Mouse (Mus musculus): ENCODE results near the gene Ccdc155. TPM values are rescaled to one million over a fixed set of nuclear protein-coding genes. Genes with fewer than 3 reads are reported as not detected.

Gene Ccdc155
- total and polyA plus RNA-seq, 3 experiments, result 0.12 TPM; not detected in 2

DNA sequence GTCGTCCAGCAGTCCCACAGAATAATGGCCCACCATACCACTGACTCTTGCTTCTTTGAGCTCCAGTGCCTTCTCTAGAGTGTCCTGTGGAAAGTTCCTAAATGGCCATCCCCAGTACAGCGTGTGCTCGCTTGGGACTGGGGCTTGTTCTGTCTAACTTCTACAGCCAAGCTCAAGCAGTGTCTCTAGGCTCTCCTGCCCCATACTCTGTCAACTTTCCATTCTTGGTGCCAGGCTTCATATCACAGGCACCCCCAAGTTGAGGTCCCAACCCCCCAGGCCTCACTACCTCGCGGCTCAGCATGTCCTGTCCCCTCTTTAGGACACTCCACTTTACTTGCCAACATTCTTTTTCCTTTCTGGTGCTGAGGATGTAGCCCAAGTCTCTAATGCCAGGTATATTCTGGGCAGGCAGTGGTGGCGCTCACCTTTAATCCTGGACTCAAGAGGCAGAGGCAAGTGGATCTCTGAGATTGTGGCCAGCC is 44.3 kb downstream of the Ccdc155 start:
- intact Hi-C loops (cut with DNase I), result loop anchor here (5.0 kb wide), 1 partner anchor 137 kb away; no protein-coding TSS in a partner anchor
- no peak for DNase-seq

GRCm38 (mm10) chr7:45158991-45159390 is 45.7 kb downstream of the Ccdc155 start:
- Histone ChIP-seq H3K36me3 (ENCODE audit: control insufficient read depth, insufficient read depth, low read length) (no peaks in the 10 kb centered on the region), H3K27ac (no peak overlapping the region), H3K79me2 (replicated peaks; ENCODE audit: control insufficient read depth, insufficient read depth, low read length) (no peaks in the 10 kb centered on the region), H3K27me3 (ENCODE audit: control insufficient read depth, insufficient read depth, low read length) (peaks cover 1% of the 10 kb centered on the region; the same call in 1 of the 2 replicates), H3K4me1 (ENCODE audit: control insufficient read depth, insufficient read depth, low read length) (peaks cover 3% of the 10 kb centered on the region; the same call in 1 of the 2 replicates), H3K4me3 (no peak overlapping the region), H3K9ac (ENCODE audit: low read depth, low read length) (no peak overlapping the region)
- TF ChIP-seq EP300 (IDR thresholded peaks at IDR 0.05; ENCODE audit: insufficient read depth, low read depth, low read length) (no peak), CTCF (IDR thresholded peaks at IDR 0.05) (no peak), POLR2A (IDR thresholded peaks at IDR 0.05; ENCODE audit: insufficient read depth, low read depth, low read length) (no peak)
- intact Hi-C loops (cut with DNase I), result no loop called here
- no peak for DNase-seq
- 97% methylated on average over 6 of the region's 6 CpGs for WGBS

More for the DNA sequence above, 44.3 kb downstream of the Ccdc155 start:
- H3K9ac ChIP-seq (ENCODE audit: low read depth, low read length), result no peak overlapping the region
- no peak overlapping the region for H3K27ac ChIP-seq
- 89% methylated on average over 6 of the region's 6 CpGs for WGBS
- H3K36me3 ChIP-seq (ENCODE audit: control insufficient read depth, insufficient read depth, low read length), result no peaks in the 10 kb centered on the region
- H3K79me2 ChIP-seq (replicated peaks; ENCODE audit: control insufficient read depth, insufficient read depth, low read length), result no peaks in the 10 kb centered on the region
- peaks cover 3% of the 10 kb centered on the region; the same call in 1 of the 2 replicates for H3K27me3 ChIP-seq (ENCODE audit: control insufficient read depth, insufficient read depth, low read length)
- H3K4me3 ChIP-seq, result no peak overlapping the region
- TF ChIP-seq CTCF (IDR thresholded peaks at IDR 0.05) (no peak), POLR2A (IDR thresholded peaks at IDR 0.05; ENCODE audit: insufficient read depth, low read depth, low read length) (no peak), EP300 (IDR thresholded peaks at IDR 0.05; ENCODE audit: insufficient read depth, low read depth, low read length) (no peak)
- H3K4me1 ChIP-seq (ENCODE audit: control insufficient read depth, insufficient read depth, low read length), result peaks cover 2% of the 10 kb centered on the region

DNA sequence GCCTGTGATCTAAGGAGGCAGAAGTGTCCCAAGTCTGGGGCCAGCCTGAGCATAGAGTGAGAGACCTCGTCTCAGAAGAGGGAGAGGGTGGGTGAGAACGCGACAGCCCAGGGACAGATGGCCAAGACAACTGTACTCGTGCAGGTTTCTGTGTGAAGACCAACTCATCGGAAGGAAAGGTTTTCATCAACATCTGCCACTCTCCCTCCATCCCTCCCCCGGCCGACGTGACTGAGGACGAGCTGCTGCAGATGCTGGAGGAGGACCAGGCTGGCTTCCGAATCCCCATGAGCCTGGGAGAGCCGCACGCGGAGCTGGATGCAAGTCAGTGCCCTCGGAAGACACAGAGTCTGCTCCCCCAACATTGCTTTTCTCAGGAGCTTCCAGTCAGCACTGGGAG is 47.2 kb downstream of the Ccdc155 start:
- Histone ChIP-seq H3K27ac (no peak overlapping the region), H3K4me3 (no peak overlapping the region)
- WGBS, result 85% methylated on average over 14 of the region's 14 CpGs

GRCm38 (mm10) chr7:45156206-45156605 is 48.5 kb downstream of the Ccdc155 start:
- H3K36me3 ChIP-seq (ENCODE audit: control insufficient read depth, insufficient read depth, low read length), result peaks cover 2% of the 10 kb centered on the region
- peaks cover 1% of the 10 kb centered on the region; the same call in 1 of the 2 replicates for H3K4me1 ChIP-seq (ENCODE audit: control insufficient read depth, insufficient read depth, low read length)
- no peak for DNase-seq
- no peak overlapping the region for H3K27ac ChIP-seq
- intact Hi-C loops (cut with DNase I), result no loop called here
- no peaks in the 10 kb centered on the region for H3K27me3 ChIP-seq (ENCODE audit: control insufficient read depth, insufficient read depth, low read length)
- no peak overlapping the region for H3K9ac ChIP-seq (ENCODE audit: low read depth, low read length)
- 89% methylated on average over 15 of the region's 15 CpGs for WGBS
- no peaks in the 10 kb centered on the region for H3K79me2 ChIP-seq (replicated peaks; ENCODE audit: control insufficient read depth, insufficient read depth, low read length)
- TF ChIP-seq CTCF (IDR thresholded peaks at IDR 0.05), result no peak
- no peak overlapping the region for H3K4me3 ChIP-seq

More for the DNA sequence above, 47.2 kb downstream of the Ccdc155 start:
- no peaks in the 10 kb centered on the region for H3K27me3 ChIP-seq (ENCODE audit: control insufficient read depth, insufficient read depth, low read length)
- DNase-seq, result no peak
- intact Hi-C loops (cut with DNase I), result no loop called here
- TF ChIP-seq EP300 (IDR thresholded peaks at IDR 0.05; ENCODE audit: insufficient read depth, low read depth, low read length) (no peak), CTCF (IDR thresholded peaks at IDR 0.05) (no peak), POLR2A (IDR thresholded peaks at IDR 0.05; ENCODE audit: insufficient read depth, low read depth, low read length) (no peak)
- peaks cover 2% of the 10 kb centered on the region for H3K36me3 ChIP-seq (ENCODE audit: control insufficient read depth, insufficient read depth, low read length)
- H3K4me1 ChIP-seq (ENCODE audit: control insufficient read depth, insufficient read depth, low read length), result peaks cover 3% of the 10 kb centered on the region; the same call in 1 of the 2 replicates
- no peak overlapping the region for H3K9ac ChIP-seq (ENCODE audit: low read depth, low read length)
- H3K79me2 ChIP-seq (replicated peaks; ENCODE audit: control insufficient read depth, insufficient read depth, low read length), result no peaks in the 10 kb centered on the region

- WGBS, result 82% methylated on average over 9 of the region's 9 CpGs
- Histone ChIP-seq H3K36me3 (ENCODE audit: control insufficient read depth, insufficient read depth, low read length) (peaks cover 2% of the 10 kb centered on the region), H3K4me3 (no peak overlapping the region), H3K9ac (ENCODE audit: low read depth, low read length) (no peak overlapping the region), H3K27ac (no peak overlapping the region), H3K4me1 (ENCODE audit: control insufficient read depth, insufficient read depth, low read length) (peaks cover 5% of the 10 kb centered on the region; the same call in 1 of the 2 replicates), H3K79me2 (replicated peaks; ENCODE audit: control insufficient read depth, insufficient read depth, low read length) (no peaks in the 10 kb centered on the region), H3K27me3 (ENCODE audit: control insufficient read depth, insufficient read depth, low read length) (no peaks in the 10 kb centered on the region)
- no peak for DNase-seq
- intact Hi-C loops (cut with DNase I), result no loop called here
- TF ChIP-seq POLR2A (IDR thresholded peaks at IDR 0.05; ENCODE audit: insufficient read depth, low read depth, low read length) (no peak), EP300 (IDR thresholded peaks at IDR 0.05; ENCODE audit: insufficient read depth, low read depth, low read length) (no peak), CTCF (IDR thresholded peaks at IDR 0.05) (no peak)
Observed at GRCm38 (mm10) chr7:45155590-45155989, 49.1 kb downstream of the Ccdc155 start.

- Histone ChIP-seq H3K27me3 (ENCODE audit: control insufficient read depth, insufficient read depth, low read length) (no peaks in the 10 kb centered on the region), H3K9ac (ENCODE audit: low read depth, low read length) (no peak overlapping the region), H3K4me3 (peak overlapping the region; percentile 69), H3K36me3 (ENCODE audit: control insufficient read depth, insufficient read depth, low read length) (peaks cover 2% of the 10 kb centered on the region), H3K27ac (peak overlapping the region; percentile 97), H3K4me1 (ENCODE audit: control insufficient read depth, insufficient read depth, low read length) (peaks cover 6% of the 10 kb centered on the region; the same call in 1 of the 2 replicates), H3K79me2 (replicated peaks; ENCODE audit: control insufficient read depth, insufficient read depth, low read length) (no peaks in the 10 kb centered on the region)
- WGBS, result 65% methylated on average over 12 of the region's 12 CpGs
- TF ChIP-seq POLR2A (IDR thresholded peaks at IDR 0.05; ENCODE audit: insufficient read depth, low read depth, low read length) (no peak), CTCF (IDR thresholded peaks at IDR 0.05) (peak; percentile 66)
- DNase-seq, result peak; percentile 55 to 61
- intact Hi-C loops (cut with DNase I), result loop anchor here (1.0 kb wide), 1 partner anchor 26 kb away; no protein-coding TSS in a partner anchor
Observed at GRCm38 (mm10) chr7:45154993-45155514, 49.6 kb downstream of the Ccdc155 start.

Data from heart, adult 2 months (tissue).